Mouse (Mus musculus) cerebellum, adult 2 months (tissue): Measurements from ENCODE around the gene Gnao1.

Experiments
- CTCF ChIP-seq: fragments of 200-500 bp; IDR thresholded peaks from 2 replicates; pipeline ENCODE4 v1.5.1; 2011; ENCODE audit warnings: low read depth, mild to moderate bottlenecking, control low read depth, low read length, moderate library complexity, borderline replicate concordance; ENCODE audit not compliant: insufficient read depth
- POLR2A ChIP-seq: fragments of 200-500 bp; IDR thresholded peaks from 2 replicates; pipeline ENCODE4 v1.6.1; 2011; ENCODE audit warnings: low read length, control low read depth, borderline replicate concordance; ENCODE audit not compliant: insufficient read depth

GRCm38 (mm10) chr8:93855272-93855671, 45.5 kb downstream of the Gnao1 start:
- no peak for TF ChIP-seq CTCF
- no peak for TF ChIP-seq POLR2A
